Mouse (Mus musculus): ENCODE measurements at regions not wholly inside any gene's neighbourhood (a gene's known extent, or its start where the extent isn't known, plus 50 kb on each side); places are given as distances from the start of the nearest gene placed in this dataset.

DNA sequence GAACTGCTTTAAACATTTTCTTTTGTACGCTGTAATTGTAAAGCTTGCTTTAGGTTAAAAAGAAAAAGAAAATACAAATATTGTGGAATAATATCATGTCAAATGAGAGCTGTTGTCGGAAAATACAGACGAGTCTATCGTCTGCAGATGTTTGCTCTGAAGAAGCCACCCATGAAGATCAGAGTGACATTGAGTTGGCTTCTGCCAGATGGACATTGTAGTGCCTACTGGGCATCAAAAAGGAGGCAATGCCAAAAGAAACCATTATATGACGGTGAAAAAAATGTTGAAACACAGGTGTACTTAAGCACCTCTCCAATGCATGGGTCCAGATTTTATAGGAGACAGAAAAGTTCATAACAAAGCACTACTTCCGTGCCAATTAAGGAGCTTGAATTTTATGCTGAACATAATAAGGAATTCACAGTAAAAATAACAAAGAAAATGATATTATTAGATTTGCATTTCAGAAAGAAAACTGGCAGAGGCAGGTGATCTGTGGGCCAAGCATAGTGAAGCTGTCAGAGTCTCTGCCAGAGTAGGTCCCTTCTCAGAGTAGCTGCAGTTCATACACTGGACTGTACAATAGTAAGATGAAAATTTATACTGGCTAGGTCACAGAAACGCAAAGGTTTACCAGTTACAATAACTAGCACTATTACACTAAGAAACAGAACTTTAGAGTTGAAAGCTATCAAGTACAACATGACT, 718.9 kb downstream of the Dach1 start:
- TF ChIP-seq POLR2A (IDR thresholded peaks at IDR 0.05; ENCODE audit: borderline replicate concordance, insufficient read depth, low read length) (no peak), CTCF (IDR thresholded peaks at IDR 0.05; ENCODE audit: borderline replicate concordance, insufficient read depth, low read depth, low read length) (no peak)

All from cerebellum, adult 2 months (tissue).